Mouse (Mus musculus): Measurements from ENCODE around the gene Dido1.

Gene Dido1

GRCm38 (mm10) chr2:180689841-180690240 lies 20.0 kb downstream of the Dido1 start:
- peak in 1 of 2 experiments; percentile 55 for DNase-seq (ENCODE audit: inconsistent age in 2 of 2, low spot score in 1 of 2)

- DNase-seq (ENCODE audit: inconsistent age in 2 of 2, low spot score in 1 of 2), result no peak
These were observed 25.8 kb downstream of the Dido1 start for GRCm38 (mm10) chr2:180684031-180684430.

GRCm38 (mm10) chr2:180683524-180683923 lies 26.3 kb downstream of the Dido1 start:
- DNase-seq (ENCODE audit: inconsistent age in 2 of 2, low spot score in 1 of 2), result no peak

- DNase-seq (ENCODE audit: inconsistent age in 2 of 2, low spot score in 1 of 2), result no peak
These were observed 28.6 kb downstream of the Dido1 start for GRCm38 (mm10) chr2:180681225-180681624.

GRCm38 (mm10) chr2:180678609-180679140 lies 31.1 kb downstream of the Dido1 start:
- DNase-seq (ENCODE audit: inconsistent age in 2 of 2, low spot score in 1 of 2), result peak; percentile 57 to 91

- no peak for DNase-seq (ENCODE audit: inconsistent age in 2 of 2, low spot score in 1 of 2)
These were observed 33.1 kb downstream of the Dido1 start for GRCm38 (mm10) chr2:180676706-180677105.

GRCm38 (mm10) chr2:180662008-180662407 lies 47.8 kb downstream of the Dido1 start:
- peak in 1 of 2 experiments; percentile 21 for DNase-seq (ENCODE audit: inconsistent age in 2 of 2, low spot score in 1 of 2)

- peak in 1 of 2 experiments; percentile 20 for DNase-seq (ENCODE audit: inconsistent age in 2 of 2, low spot score in 1 of 2)
These were observed 49.3 kb downstream of the Dido1 start for GRCm38 (mm10) chr2:180660521-180660920.

- DNase-seq (ENCODE audit: inconsistent age in 2 of 2, low spot score in 1 of 2), result peak; percentile 19 to 63
These were observed 50.2 kb downstream of the Dido1 start for GRCm38 (mm10) chr2:180659353-180660150.

- DNase-seq (ENCODE audit: inconsistent age in 2 of 2, low spot score in 1 of 2), result no peak
These were observed 51.4 kb downstream of the Dido1 start for GRCm38 (mm10) chr2:180658381-180658780.

- peak; percentile 64 to 90 for DNase-seq (ENCODE audit: inconsistent age in 2 of 2, low spot score in 1 of 2)
These were observed 52.3 kb downstream of the Dido1 start for GRCm38 (mm10) chr2:180657394-180658013.

GRCm38 (mm10) chr2:180655150-180655549 lies 54.6 kb downstream of the Dido1 start:
- DNase-seq (ENCODE audit: inconsistent age in 2 of 2, low spot score in 1 of 2), result no peak

GRCm38 (mm10) chr2:180654666-180655065 lies 55.1 kb downstream of the Dido1 start:
- no peak for DNase-seq (ENCODE audit: inconsistent age in 2 of 2, low spot score in 1 of 2)

GRCm38 (mm10) chr2:180646841-180647240 lies 63.0 kb downstream of the Dido1 start:
- no peak for DNase-seq (ENCODE audit: inconsistent age in 2 of 2, low spot score in 1 of 2)

GRCm38 (mm10) chr2:180643626-180644025 lies 66.2 kb downstream of the Dido1 start:
- no peak for DNase-seq (ENCODE audit: inconsistent age in 2 of 2, low spot score in 1 of 2)

GRCm38 (mm10) chr2:180642555-180643260 lies 67.1 kb downstream of the Dido1 start, which contains the start of gene Tcfl5:
TSS of gene Tcfl5 (minus strand) at chr2:180642708.
- no peak for DNase-seq (ENCODE audit: inconsistent age in 2 of 2, low spot score in 1 of 2)

GRCm38 (mm10) chr2:180641576-180642554 lies 67.9 kb downstream of the Dido1 start:
- DNase-seq (ENCODE audit: inconsistent age in 2 of 2, low spot score in 1 of 2), result no peak

GRCm38 (mm10) chr2:180611882-180612281 lies 97.9 kb downstream of the Dido1 start:
- DNase-seq (ENCODE audit: inconsistent age in 2 of 2, low spot score in 1 of 2), result no peak

GRCm38 (mm10) chr2:180610283-180610682 lies 99.5 kb downstream of the Dido1 start:
- no peak for DNase-seq (ENCODE audit: inconsistent age in 2 of 2, low spot score in 1 of 2)
